Mouse (Mus musculus): ENCODE measurements at regions not wholly inside any gene's neighbourhood (a gene's known extent, or its start where the extent isn't known, plus 50 kb on each side); places are given as distances from the start of the nearest gene placed in this dataset.

DNA sequence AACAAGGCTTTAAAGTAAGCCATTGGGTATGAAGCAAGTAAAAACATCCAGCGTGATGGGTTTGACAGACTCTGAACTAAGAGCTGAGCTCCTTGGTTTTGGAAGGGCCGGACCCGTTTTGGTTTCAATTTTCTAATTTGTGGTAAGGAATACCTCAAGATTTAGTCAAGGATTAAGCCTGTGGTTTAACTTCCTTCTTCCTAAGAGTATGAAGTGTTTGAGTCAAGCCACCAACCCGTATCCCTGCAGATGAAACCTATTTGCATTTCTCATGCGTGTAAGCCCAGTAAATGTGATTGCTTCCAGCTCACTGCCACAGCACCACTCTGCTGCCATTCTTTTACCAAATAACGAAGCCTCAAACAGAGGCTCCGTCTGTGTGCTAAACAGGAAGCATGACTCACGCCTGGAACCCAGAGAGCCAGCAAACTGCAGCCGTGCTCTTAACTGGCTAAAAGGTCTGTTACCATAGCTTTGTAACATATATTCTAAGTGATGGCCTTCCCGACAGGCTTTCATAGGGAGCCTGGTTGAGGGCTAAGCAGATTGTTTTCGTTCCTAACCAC lies 149.7 kb downstream of the Etv1 start:
- Histone ChIP-seq H3K9ac (ENCODE audit: low read depth, low read length) (no peak overlapping the region), H3K4me3 (ENCODE audit: insufficient read depth, low read depth, low read length) (no peak overlapping the region), H3K4me1 (ENCODE audit: control insufficient read depth, insufficient read depth, low read length) (no peaks in the 10 kb centered on the region), H3K36me3 (ENCODE audit: control insufficient read depth, insufficient read depth, low read length) (no peaks in the 10 kb centered on the region), H3K27ac (replicated peaks; ENCODE audit: insufficient read depth, low read depth, low read length) (no peak overlapping the region), H3K79me2 (ENCODE audit: control insufficient read depth, insufficient read depth, low read length) (no peaks in the 10 kb centered on the region), H3K27me3 (ENCODE audit: control insufficient read depth, insufficient read depth, low read length) (no peaks in the 10 kb centered on the region)
- 58% methylated on average over 11 of the region's 11 CpGs for WGBS
- DNase-seq (ENCODE audit: extremely low read depth, low read depth, low spot score), result no peak
- TF ChIP-seq POLR2A (IDR thresholded peaks at IDR 0.05; ENCODE audit: extremely low read depth, insufficient read depth, low read length) (no peak), CTCF (IDR thresholded peaks at IDR 0.05; ENCODE audit: low read depth, low read length) (no peak)

DNA sequence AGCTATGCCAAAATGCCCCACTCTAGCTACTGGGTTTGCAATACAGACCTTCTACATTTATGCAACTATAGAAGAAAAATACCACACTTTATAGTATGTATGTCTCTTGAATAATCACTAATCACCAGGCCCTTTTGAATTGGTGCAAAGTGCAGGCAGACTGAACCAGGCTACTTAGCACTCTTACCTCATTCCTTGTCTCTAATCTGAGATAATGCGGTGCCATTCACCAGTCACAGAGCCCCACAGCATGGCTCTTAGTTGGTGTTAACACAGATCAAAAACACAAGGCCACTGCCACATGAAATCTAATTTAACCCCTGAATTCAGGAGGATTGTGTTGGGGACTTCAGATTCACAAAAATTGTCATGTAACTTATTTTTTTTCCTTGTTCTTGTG lies 150.5 kb downstream of the Etv1 start:
- no peak overlapping the region for H3K4me3 ChIP-seq (ENCODE audit: insufficient read depth, low read depth, low read length)
- DNase-seq (ENCODE audit: extremely low read depth, low read depth, low spot score), result no peak
- no peak for TF ChIP-seq CTCF (IDR thresholded peaks at IDR 0.05; ENCODE audit: low read depth, low read length)
- TF ChIP-seq POLR2A (IDR thresholded peaks at IDR 0.05; ENCODE audit: extremely low read depth, insufficient read depth, low read length), result no peak

DNA sequence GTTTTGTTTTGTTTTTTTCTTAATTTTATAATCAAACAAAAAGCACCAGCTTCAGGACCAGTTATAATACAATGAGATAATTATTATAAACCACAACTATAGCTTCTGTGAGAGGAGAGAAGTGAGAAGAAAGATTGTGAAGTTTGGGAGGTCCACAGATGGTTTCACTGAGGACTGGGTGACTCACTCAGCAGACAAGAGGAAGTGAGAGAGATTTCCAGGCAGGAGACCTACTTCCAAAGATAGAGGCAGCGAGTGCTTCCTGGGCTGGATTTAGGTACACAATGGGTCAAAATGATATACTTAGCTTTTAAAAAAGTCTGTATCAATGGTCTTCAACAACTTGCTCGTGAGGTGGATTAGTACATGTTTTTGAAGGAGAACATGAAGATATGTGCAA lies 152.6 kb downstream of the Etv1 start:
- no peak for DNase-seq (ENCODE audit: extremely low read depth, low read depth, low spot score)
- no peak for TF ChIP-seq CTCF (IDR thresholded peaks at IDR 0.05; ENCODE audit: low read depth, low read length)
- no peak for TF ChIP-seq POLR2A (IDR thresholded peaks at IDR 0.05; ENCODE audit: extremely low read depth, insufficient read depth, low read length)
- Histone ChIP-seq H3K4me3 (ENCODE audit: insufficient read depth, low read depth, low read length) (no peak overlapping the region), H3K9ac (ENCODE audit: low read depth, low read length) (no peak overlapping the region), H3K4me1 (ENCODE audit: control insufficient read depth, insufficient read depth, low read length) (no peaks in the 10 kb centered on the region), H3K27ac (replicated peaks; ENCODE audit: insufficient read depth, low read depth, low read length) (no peak overlapping the region), H3K27me3 (ENCODE audit: control insufficient read depth, insufficient read depth, low read length) (no peaks in the 10 kb centered on the region), H3K79me2 (ENCODE audit: control insufficient read depth, insufficient read depth, low read length) (no peaks in the 10 kb centered on the region), H3K36me3 (ENCODE audit: control insufficient read depth, insufficient read depth, low read length) (no peaks in the 10 kb centered on the region)
- 65% methylated on average over 2 of the region's 2 CpGs for WGBS

More for the DNA sequence above, 150.5 kb downstream of the Etv1 start:
- Histone ChIP-seq H3K27me3 (ENCODE audit: control insufficient read depth, insufficient read depth, low read length) (no peaks in the 10 kb centered on the region), H3K36me3 (ENCODE audit: control insufficient read depth, insufficient read depth, low read length) (no peaks in the 10 kb centered on the region), H3K27ac (replicated peaks; ENCODE audit: insufficient read depth, low read depth, low read length) (no peak overlapping the region), H3K79me2 (ENCODE audit: control insufficient read depth, insufficient read depth, low read length) (no peaks in the 10 kb centered on the region), H3K4me1 (ENCODE audit: control insufficient read depth, insufficient read depth, low read length) (no peaks in the 10 kb centered on the region), H3K9ac (ENCODE audit: low read depth, low read length) (no peak overlapping the region)
- 73% methylated on average over 1 of the region's 1 CpGs for WGBS

DNA sequence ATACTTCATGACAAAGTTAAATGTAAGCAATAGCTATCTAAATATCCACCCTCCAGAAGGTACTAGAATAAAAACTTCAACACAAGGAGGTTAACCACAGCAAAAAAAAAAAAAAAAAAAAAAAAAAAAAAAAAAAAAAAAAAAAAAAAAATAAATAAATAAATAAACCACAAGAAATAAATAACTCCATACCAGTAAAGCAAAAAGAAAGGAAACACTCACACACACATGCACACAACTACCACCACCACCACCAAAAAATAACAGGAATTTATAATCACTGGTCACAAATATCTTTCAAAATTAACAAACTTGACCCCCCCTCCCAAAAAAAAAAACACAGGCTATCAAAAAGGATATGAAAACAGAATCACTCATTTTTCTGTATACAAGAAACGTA lies 180.4 kb downstream of the Etv1 start:
- H3K4me1 ChIP-seq (ENCODE audit: control insufficient read depth, insufficient read depth, low read length), result no peaks in the 10 kb centered on the region
- WGBS, result 44% methylated on average over 1 of the region's 1 CpGs
- no peak overlapping the region for H3K9ac ChIP-seq (ENCODE audit: low read depth, low read length)
- H3K27me3 ChIP-seq (ENCODE audit: control insufficient read depth, insufficient read depth, low read length), result no peaks in the 10 kb centered on the region
- no peaks in the 10 kb centered on the region for H3K36me3 ChIP-seq (ENCODE audit: control insufficient read depth, insufficient read depth, low read length)
- no peak overlapping the region for H3K4me3 ChIP-seq (ENCODE audit: insufficient read depth, low read depth, low read length)
- no peaks in the 10 kb centered on the region for H3K79me2 ChIP-seq (ENCODE audit: control insufficient read depth, insufficient read depth, low read length)
- no peak for DNase-seq (ENCODE audit: extremely low read depth, low read depth, low spot score)
- TF ChIP-seq CTCF (IDR thresholded peaks at IDR 0.05; ENCODE audit: low read depth, low read length), result no peak
- no peak for TF ChIP-seq POLR2A (IDR thresholded peaks at IDR 0.05; ENCODE audit: extremely low read depth, insufficient read depth, low read length)
- no peak overlapping the region for H3K27ac ChIP-seq (replicated peaks; ENCODE audit: insufficient read depth, low read depth, low read length)

DNA sequence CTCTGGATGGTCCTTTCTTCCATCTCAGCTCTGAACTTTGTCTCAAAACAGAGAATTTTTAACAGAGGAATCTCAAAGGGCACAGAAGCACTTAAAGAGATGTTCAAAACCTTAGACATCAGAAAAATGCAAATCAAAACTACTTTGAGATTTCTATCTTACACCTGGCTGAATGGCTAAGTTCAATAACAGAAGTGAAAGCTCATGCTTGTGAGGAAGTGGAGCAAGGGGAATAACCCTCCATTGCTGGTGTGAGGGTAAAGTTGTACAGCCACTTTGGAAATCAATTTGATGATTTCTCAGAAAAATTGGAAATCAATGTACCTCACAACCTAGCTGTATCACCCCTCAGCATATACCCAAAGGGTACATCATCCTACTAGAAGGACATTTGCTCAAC lies 183.1 kb downstream of the Etv1 start:
- Histone ChIP-seq H3K27ac (replicated peaks; ENCODE audit: insufficient read depth, low read depth, low read length) (no peak overlapping the region), H3K4me3 (ENCODE audit: insufficient read depth, low read depth, low read length) (no peak overlapping the region), H3K36me3 (ENCODE audit: control insufficient read depth, insufficient read depth, low read length) (no peaks in the 10 kb centered on the region), H3K27me3 (ENCODE audit: control insufficient read depth, insufficient read depth, low read length) (no peaks in the 10 kb centered on the region), H3K79me2 (ENCODE audit: control insufficient read depth, insufficient read depth, low read length) (no peaks in the 10 kb centered on the region), H3K4me1 (ENCODE audit: control insufficient read depth, insufficient read depth, low read length) (no peaks in the 10 kb centered on the region), H3K9ac (ENCODE audit: low read depth, low read length) (no peak overlapping the region)
- no peak for DNase-seq (ENCODE audit: extremely low read depth, low read depth, low spot score)
- TF ChIP-seq CTCF (IDR thresholded peaks at IDR 0.05; ENCODE audit: low read depth, low read length) (no peak), POLR2A (IDR thresholded peaks at IDR 0.05; ENCODE audit: extremely low read depth, insufficient read depth, low read length) (no peak)

DNA sequence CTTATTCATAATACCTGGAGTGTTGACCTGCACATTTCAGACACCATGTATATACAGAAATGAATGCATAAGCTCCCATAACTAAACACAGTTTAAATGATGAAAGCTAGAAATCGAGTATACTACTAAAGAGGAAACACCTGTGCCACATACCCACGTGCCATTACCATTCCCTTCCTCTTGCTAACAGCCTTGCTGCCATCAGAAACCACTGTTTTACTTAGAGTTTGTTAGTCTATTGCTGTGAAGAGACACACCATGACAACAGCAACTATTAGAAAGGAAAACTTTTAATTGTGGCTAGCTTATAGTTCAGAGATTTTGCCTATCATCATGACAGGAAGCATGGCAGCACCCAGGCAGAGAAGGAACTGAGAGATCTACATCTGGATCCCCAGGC lies 191.2 kb downstream of the Etv1 start:
- Histone ChIP-seq H3K36me3 (ENCODE audit: control insufficient read depth, insufficient read depth, low read length) (no peaks in the 10 kb centered on the region), H3K9ac (ENCODE audit: low read depth, low read length) (no peak overlapping the region), H3K4me3 (ENCODE audit: insufficient read depth, low read depth, low read length) (no peak overlapping the region), H3K27me3 (ENCODE audit: control insufficient read depth, insufficient read depth, low read length) (no peaks in the 10 kb centered on the region), H3K27ac (replicated peaks; ENCODE audit: insufficient read depth, low read depth, low read length) (no peak overlapping the region), H3K79me2 (ENCODE audit: control insufficient read depth, insufficient read depth, low read length) (no peaks in the 10 kb centered on the region), H3K4me1 (ENCODE audit: control insufficient read depth, insufficient read depth, low read length) (no peaks in the 10 kb centered on the region)
- WGBS, result 44% methylated on average over 2 of the region's 2 CpGs
- TF ChIP-seq POLR2A (IDR thresholded peaks at IDR 0.05; ENCODE audit: extremely low read depth, insufficient read depth, low read length) (no peak), CTCF (IDR thresholded peaks at IDR 0.05; ENCODE audit: low read depth, low read length) (no peak)
- DNase-seq (ENCODE audit: extremely low read depth, low read depth, low spot score), result no peak
